Mouse (Mus musculus): ENCODE measurements around the gene Pou5f1.

Gene Pou5f1

GRCm38 (mm10) chr17:35513886-35514285 lies 8.1 kb downstream of the Pou5f1 start:
- DNase-seq: peak; percentile 83

GRCm38 (mm10) chr17:35514756-35515155 lies 8.9 kb downstream of the Pou5f1 start:
- no peak for DNase-seq

GRCm38 (mm10) chr17:35515911-35516640 lies 10.3 kb downstream of the Pou5f1 start:
- DNase-seq: peak; percentile 39

- peak; percentile 98 for DNase-seq
Measured at GRCm38 (mm10) chr17:35516652-35517500, 11.1 kb downstream of the Pou5f1 start, which contains the start of the genes Tcf19 and Cchcr1. Gene Tcf19 (minus strand): TSS chr17:35516824. Gene Cchcr1 (plus strand): TSS chr17:35517100.

- DNase-seq: no peak
Measured at GRCm38 (mm10) chr17:35517526-35517925, 11.7 kb downstream of the Pou5f1 start.

GRCm38 (mm10) chr17:35524354-35524753 lies 18.5 kb downstream of the Pou5f1 start:
- DNase-seq: no peak

- DNase-seq: no peak
Measured at GRCm38 (mm10) chr17:35526644-35527043, 20.8 kb downstream of the Pou5f1 start.

GRCm38 (mm10) chr17:35532360-35532759 lies 26.5 kb downstream of the Pou5f1 start:
- no peak for DNase-seq

- DNase-seq: no peak
Measured at GRCm38 (mm10) chr17:35532901-35533300, 27.1 kb downstream of the Pou5f1 start, which contains the start of gene Psors1c2. Gene Psors1c2 (plus strand): TSS chr17:35533201.

- DNase-seq: peak; percentile 70
Measured at GRCm38 (mm10) chr17:35534343-35534742, 28.5 kb downstream of the Pou5f1 start.

GRCm38 (mm10) chr17:35537421-35537820 lies 31.6 kb downstream of the Pou5f1 start:
- no peak for DNase-seq

- DNase-seq: no peak
Measured at GRCm38 (mm10) chr17:35538476-35538875, 32.7 kb downstream of the Pou5f1 start.

- DNase-seq: no peak
Measured at GRCm38 (mm10) chr17:35539540-35539939, 33.7 kb downstream of the Pou5f1 start.

GRCm38 (mm10) chr17:35542761-35543411 lies 37.1 kb downstream of the Pou5f1 start:
- DNase-seq: no peak

GRCm38 (mm10) chr17:35543412-35543861 lies 37.6 kb downstream of the Pou5f1 start:
- no peak for DNase-seq

- DNase-seq: no peak
Measured at GRCm38 (mm10) chr17:35544001-35544400, 38.2 kb downstream of the Pou5f1 start.

GRCm38 (mm10) chr17:35544680-35545079 lies 38.9 kb downstream of the Pou5f1 start:
- peak; percentile 36 for DNase-seq

GRCm38 (mm10) chr17:35547465-35547864 lies 41.6 kb downstream of the Pou5f1 start:
- no peak for DNase-seq

GRCm38 (mm10) chr17:35548636-35549035 lies 42.8 kb downstream of the Pou5f1 start:
- DNase-seq: no peak

- peak; percentile 47 for DNase-seq
Measured at GRCm38 (mm10) chr17:35549437-35550142, 43.8 kb downstream of the Pou5f1 start.

- DNase-seq: no peak
Measured at GRCm38 (mm10) chr17:35550143-35550494, 44.3 kb downstream of the Pou5f1 start.

- DNase-seq: no peak
Measured at GRCm38 (mm10) chr17:35550871-35551270, 45.1 kb downstream of the Pou5f1 start.

All from liver (tissue).